Mouse (Mus musculus): Measurements from ENCODE around the gene Mast3.

- TF ChIP-seq POLR2A (IDR thresholded peaks at IDR 0.05; ENCODE audit: borderline replicate concordance, extremely low read depth, insufficient read depth, insufficient read length, poor library complexity, severe bottlenecking), result no peak
- TF ChIP-seq CTCF (IDR thresholded peaks at IDR 0.05; ENCODE audit: borderline replicate concordance, extremely low read depth, insufficient read depth, insufficient read length), result no peak
Measured at GRCm38 (mm10) chr8:70843941-70844340, 39.1 kb upstream of the Mast3 start.
